Comparison of ENCODE assay signal across 15 mouse cellular contexts in the genomic region with DNA sequence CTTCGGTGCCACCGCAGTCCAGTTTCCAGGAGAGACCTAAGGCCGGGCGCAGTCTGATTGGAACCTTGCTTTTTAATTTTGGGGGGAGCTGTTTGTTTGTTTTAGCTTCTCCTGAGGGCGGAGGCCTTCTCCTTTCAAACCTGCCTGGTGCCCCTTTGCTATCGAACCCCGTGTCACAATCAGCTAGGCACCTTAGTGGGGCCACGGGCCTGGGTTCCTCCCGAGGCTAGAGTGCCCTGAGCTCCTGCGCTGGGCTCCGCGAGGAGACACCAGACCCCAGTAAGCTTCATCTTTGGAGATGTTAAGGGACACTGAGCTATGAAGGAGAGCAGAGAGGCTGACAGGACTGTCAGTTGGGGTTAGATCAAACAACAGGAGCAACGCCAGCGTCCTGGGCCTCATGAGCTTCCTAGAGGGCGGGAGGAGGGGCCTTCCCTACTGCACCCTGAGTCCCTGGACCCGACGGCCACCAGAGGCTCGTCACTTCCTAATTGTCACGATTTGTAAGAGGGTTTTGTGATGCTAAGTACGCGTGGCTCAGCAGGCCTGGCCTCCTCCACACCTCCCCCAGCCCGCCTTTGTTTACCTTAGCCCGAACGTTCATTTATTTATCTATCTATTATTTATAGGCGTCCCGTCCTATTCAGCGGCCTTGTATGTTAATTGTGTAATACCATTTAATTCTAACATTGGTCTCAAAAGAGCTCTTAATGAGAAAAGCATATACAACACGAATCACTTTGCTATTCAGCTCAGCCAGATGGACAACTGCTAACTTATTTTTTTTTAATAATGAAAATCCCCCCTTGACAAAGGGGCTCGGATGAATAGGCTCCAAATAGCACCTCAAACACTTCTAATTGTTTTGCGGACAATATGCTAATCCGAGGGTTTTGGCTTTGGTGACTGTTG. TPM values are rescaled to one million over a fixed set of nuclear protein-coding genes. Genes with fewer than 3 reads are reported as not detected.
DNase-seq lines count a peak whose midpoint lies in the region; ATAC-seq lines count a peak whose summit lies in the region.
"Had no signal": no experiment of that assay in that cellular context is flagged by ENCODE, and none has a peak within 500 bp of the region (broad histone marks: within the 10 kb centered on the region; RNA-seq: fewer than 3 reads in every experiment).

No protein-coding gene starts in this region.

- H3K36me3 ChIP-seq in forebrain, embryonic 10.5 days (replicated peaks) = no peaks in the 10 kb centered on the region
- H3K36me3 ChIP-seq in forebrain, embryonic 15.5 days = no peaks in the 10 kb centered on the region
- no peaks in the 10 kb centered on the region for H3K36me3 ChIP-seq in embryonic facial prominence, embryonic 10.5 days (replicated peaks)
- no peaks in the 10 kb centered on the region for H3K36me3 ChIP-seq in hindbrain, embryonic 15.5 days

- H3K4me1 ChIP-seq in forebrain, embryonic 10.5 days = peaks cover 78% of the 10 kb centered on the region
- H3K4me1 ChIP-seq in forebrain, embryonic 15.5 days = peaks cover 69% of the 10 kb centered on the region
- H3K4me1 ChIP-seq in embryonic facial prominence, embryonic 10.5 days = peaks cover 68% of the 10 kb centered on the region
- peaks cover 48% of the 10 kb centered on the region for H3K4me1 ChIP-seq in hindbrain, embryonic 15.5 days (replicated peaks)

- intact Hi-C loops in left cerebral cortex, postnatal 10 days (cut with DNase I) = loop anchor here (5.0 kb wide), 1 partner anchor 915 kb away; the partner anchor contains the start of gene Foxl2

- peak overlapping the region; percentile 43 for H3K4me3 ChIP-seq in forebrain, embryonic 10.5 days
- no peak overlapping the region for H3K4me3 ChIP-seq in forebrain, embryonic 15.5 days
- peak overlapping the region; percentile 46 for H3K4me3 ChIP-seq in embryonic facial prominence, embryonic 10.5 days
- peak overlapping the region; percentile 13; the same call in 1 of the 2 replicates for H3K4me3 ChIP-seq in hindbrain, embryonic 15.5 days
- H3K4me3 ChIP-seq: erythroblast, embryonic 14.5 days had no signal

- no peak overlapping the region; the same call in 1 of the 2 replicates for H3K27ac ChIP-seq in forebrain, embryonic 10.5 days
- H3K27ac ChIP-seq in forebrain, embryonic 15.5 days (replicated peaks) = no peak overlapping the region
- peak overlapping the region; percentile 45; the same call in 1 of the 2 replicates for H3K27ac ChIP-seq in embryonic facial prominence, embryonic 10.5 days (replicated peaks)
- peak overlapping the region; percentile 30; the same call in 1 of the 2 replicates for H3K27ac ChIP-seq in hindbrain, embryonic 15.5 days (replicated peaks)

- 1% methylated on average over 31 of the region's 31 CpGs for WGBS in forebrain, embryonic 10.5 days
- WGBS in forebrain, embryonic 15.5 days = 1% methylated on average over 31 of the region's 31 CpGs
- 1% methylated on average over 31 of the region's 31 CpGs for WGBS in embryonic facial prominence, embryonic 10.5 days
- 2% methylated on average over 31 of the region's 31 CpGs for WGBS in hindbrain, embryonic 15.5 days

- peaks cover 100% of the 10 kb centered on the region for H3K27me3 ChIP-seq in forebrain, embryonic 10.5 days (ENCODE audit: poor library complexity, severe bottlenecking)
- peaks cover 89% of the 10 kb centered on the region for H3K27me3 ChIP-seq in forebrain, embryonic 15.5 days
- H3K27me3 ChIP-seq in embryonic facial prominence, embryonic 10.5 days (replicated peaks; ENCODE audit: low read depth, poor library complexity, severe bottlenecking) = peaks cover 100% of the 10 kb centered on the region
- H3K27me3 ChIP-seq in hindbrain, embryonic 15.5 days = peaks cover 78% of the 10 kb centered on the region

- DNase-seq in forebrain, embryonic 10.5 days (ENCODE audit: extremely low spot score, low spot score) = peak; percentile 73
- peak; percentile 60 for DNase-seq in embryonic facial prominence, embryonic 10.5 days (ENCODE audit: low spot score)
- DNase-seq in neural tube, embryonic 10.5 days (ENCODE audit: extremely low spot score, low spot score) = peak; percentile 64
- DNase-seq in yolk sac, embryonic 10.5 days (ENCODE audit: low spot score) = no peak
- no peak for DNase-seq in left cerebral cortex, postnatal 10 days (ENCODE audit: extremely low spot score in 1 of 2, low spot score in 2 of 2)
- no peak for DNase-seq in thymus, adult 18-20 months
- DNase-seq: adrenal gland, adult 8-10 months; cerebellum, adult 8-10 months; heart, adult 18-20 months; thymus, adult 2 months had no signal

- no peak overlapping the region for H3K4me2 ChIP-seq in forebrain, embryonic 15.5 days (replicated peaks)
- peak overlapping the region; percentile 30 for H3K4me2 ChIP-seq in hindbrain, embryonic 15.5 days
- H3K4me2 ChIP-seq: lung, embryonic 14.5 days had no signal

- H3K9me3 ChIP-seq in forebrain, embryonic 10.5 days = no peaks in the 10 kb centered on the region
- no peaks in the 10 kb centered on the region for H3K9me3 ChIP-seq in forebrain, embryonic 15.5 days
- no peaks in the 10 kb centered on the region for H3K9me3 ChIP-seq in embryonic facial prominence, embryonic 10.5 days
- no peaks in the 10 kb centered on the region for H3K9me3 ChIP-seq in hindbrain, embryonic 15.5 days

- no peak; the same call in 1 of the 2 replicates for ATAC-seq in forebrain, embryonic 15.5 days (replicated peaks)
- ATAC-seq in hindbrain, embryonic 15.5 days (ENCODE audit: low FRiP score, low read depth) = no peak

- no peak overlapping the region for H3K9ac ChIP-seq in forebrain, embryonic 15.5 days (replicated peaks)
- 0 out of 2 replicates have a peak overlapping the region, but pooled peaks have one; percentile 1 for H3K9ac ChIP-seq in hindbrain, embryonic 15.5 days
- H3K9ac ChIP-seq: lung, embryonic 14.5 days had no signal

RNA-seq across cellular contexts. Expression of gene Sox14, which starts 3.5 kb away (rescaled TPM):
- polyA plus RNA-seq in forebrain, embryonic 10.5 days (2016; fragmentation: Nextera tagmentation; extraction: Ambion mirVana) = 1.4 and 2.1 TPM in 2 replicates
- polyA plus RNA-seq in forebrain, embryonic 15.5 days (2015; fragmentation: Nextera tagmentation; extraction: Ambion mirVana) = 0.98 and 4.9 TPM in 2 replicates
- polyA plus RNA-seq in embryonic facial prominence, embryonic 10.5 days (2016; fragmentation: Nextera tagmentation; extraction: Ambion mirVana) = 2.0 and 2.8 TPM in 2 replicates
- polyA plus RNA-seq in hindbrain, embryonic 15.5 days (2015; fragmentation: Nextera tagmentation; extraction: Ambion mirVana) = 11.0 and 15.3 TPM in 2 replicates
- total RNA-seq in left cerebral cortex, postnatal 10 days (2021) = not detected
- total RNA-seq: adrenal gland, adult 8-10 months; heart, adult 18-20 months had no signal
- polyA plus RNA-seq: erythroblast, embryonic 14.5 days; small intestine, adult 2 months had no signal

Comparison
In these comparisons a context has a peak if more than half of its experiments do, and no peak if none do; other contexts are left out.
1. DNase-seq: peak in forebrain, embryonic 10.5 days (single experiment), embryonic facial prominence, embryonic 10.5 days (single experiment) and neural tube, embryonic 10.5 days (single experiment); none in yolk sac, embryonic 10.5 days (single experiment), left cerebral cortex, postnatal 10 days (0 of 2) and thymus, adult 18-20 months (0 of 2).
2. H3K27ac ChIP-seq: peak in embryonic facial prominence, embryonic 10.5 days (single experiment) and hindbrain, embryonic 15.5 days (single experiment); none in forebrain, embryonic 10.5 days (single experiment) and forebrain, embryonic 15.5 days (single experiment).